Mouse (Mus musculus): Measurements from ENCODE around the gene Commd7.
"Not testable (repeated sequence)": the region's sequence is repeated elsewhere in the genome, so short reads cannot be mapped to it uniquely, and the experiment has no call there.

Gene Commd7

DNA sequence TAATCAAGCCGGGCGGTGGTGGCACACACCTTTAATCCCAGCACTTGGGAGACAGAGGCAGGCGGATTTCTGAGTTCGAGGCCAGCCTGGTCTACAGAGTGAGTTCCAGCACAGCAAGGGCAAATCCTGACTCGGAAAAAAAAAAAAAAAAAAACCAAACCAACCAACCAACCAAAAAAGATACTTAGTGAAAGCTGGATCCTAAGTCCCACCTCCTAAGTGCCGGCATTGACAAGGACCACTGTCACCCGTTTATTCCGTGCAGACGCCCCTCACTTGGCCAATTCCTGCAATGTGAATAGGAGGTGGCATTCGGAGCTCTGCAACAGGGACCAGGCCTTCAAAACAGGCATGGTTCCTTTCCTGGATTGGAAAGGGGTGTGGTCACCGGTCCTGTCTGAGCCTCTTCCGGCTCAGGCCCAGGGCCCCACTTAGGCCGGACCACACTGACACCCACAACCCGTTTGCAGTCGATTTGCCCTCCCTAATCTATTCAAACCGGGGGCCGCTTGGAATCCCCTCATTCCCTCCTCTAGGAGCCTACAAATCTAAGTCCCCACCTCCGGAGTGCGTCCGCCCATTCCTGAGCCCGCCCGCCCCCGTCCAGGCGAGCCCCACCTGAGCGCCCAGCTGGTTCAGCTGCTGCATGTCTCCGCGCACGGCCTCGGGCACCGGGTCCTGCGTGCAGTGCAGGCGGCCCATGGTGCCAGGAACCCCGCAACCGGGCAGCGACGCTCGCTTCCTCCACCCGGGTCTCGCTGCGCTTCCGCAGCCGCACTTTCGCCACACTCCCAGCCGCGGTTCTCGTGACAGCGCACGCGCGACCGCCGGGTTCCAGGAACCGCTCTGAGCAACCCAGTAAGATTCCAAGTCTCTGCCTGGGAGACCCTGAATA lies at the start of gene Commd7:
TSS of gene Commd7 (minus strand) at position 806 of the 895 bp plus-strand sequence.
- peak; percentile 92 to 93 for DNase-seq

DNA sequence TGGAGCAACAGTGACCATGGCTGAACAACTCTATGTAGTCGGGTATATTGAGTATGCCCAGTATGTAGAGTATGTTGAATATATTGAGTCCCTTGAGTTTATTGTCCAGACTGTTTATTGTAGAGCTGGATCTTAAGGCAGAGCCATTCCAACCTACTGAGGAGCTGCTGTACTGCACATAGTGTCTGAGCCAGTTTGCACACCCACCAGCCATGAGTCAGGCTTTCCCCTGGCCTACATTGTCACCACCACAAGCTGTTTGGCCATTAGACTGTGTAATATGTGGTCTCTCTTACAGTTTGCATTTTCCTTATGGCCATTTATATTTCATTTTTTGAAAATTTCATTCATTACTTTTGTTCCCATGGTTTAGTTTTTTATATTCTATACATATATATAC lies 47.4 kb upstream of the Commd7 start:
- no peak for DNase-seq

DNA sequence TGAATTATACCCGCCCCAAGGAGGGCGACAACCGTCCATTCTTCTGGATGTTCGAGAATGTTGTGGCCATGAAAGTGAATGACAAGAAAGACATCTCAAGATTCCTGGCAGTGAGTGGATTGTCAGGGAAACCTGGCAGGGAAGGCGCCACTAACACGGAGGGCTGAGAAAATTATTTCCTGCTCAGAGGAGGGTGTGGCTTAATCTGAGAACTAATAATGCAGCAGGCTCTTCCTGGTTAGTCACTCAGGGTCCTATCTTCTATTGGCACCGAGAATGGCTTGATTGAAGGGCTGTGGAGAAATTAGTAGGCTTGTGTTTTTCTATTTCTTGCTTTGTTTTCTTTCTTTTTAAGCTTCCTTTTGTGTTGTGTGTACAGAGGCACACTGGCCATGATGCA lies 45.0 kb upstream of the Commd7 start:
- DNase-seq = no peak

DNA sequence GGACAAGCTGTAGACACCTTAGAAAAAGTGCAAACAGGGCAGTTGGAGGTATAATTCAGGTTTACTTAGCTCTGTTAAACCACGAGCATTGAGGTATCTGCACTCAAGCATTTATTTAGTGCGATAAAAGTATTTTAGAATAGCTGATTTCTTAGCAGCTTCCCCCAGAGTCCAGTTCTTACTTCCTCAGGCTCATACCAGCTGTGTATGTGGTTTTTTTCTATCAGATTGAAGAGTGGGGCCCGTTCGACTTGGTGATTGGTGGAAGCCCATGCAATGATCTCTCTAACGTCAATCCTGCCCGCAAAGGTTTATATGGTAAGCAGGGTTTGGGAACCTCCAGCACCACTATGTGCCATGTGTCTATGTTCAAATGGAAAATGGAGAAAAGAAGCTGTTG lies 44.4 kb upstream of the Commd7 start:
- no peak for DNase-seq

DNA sequence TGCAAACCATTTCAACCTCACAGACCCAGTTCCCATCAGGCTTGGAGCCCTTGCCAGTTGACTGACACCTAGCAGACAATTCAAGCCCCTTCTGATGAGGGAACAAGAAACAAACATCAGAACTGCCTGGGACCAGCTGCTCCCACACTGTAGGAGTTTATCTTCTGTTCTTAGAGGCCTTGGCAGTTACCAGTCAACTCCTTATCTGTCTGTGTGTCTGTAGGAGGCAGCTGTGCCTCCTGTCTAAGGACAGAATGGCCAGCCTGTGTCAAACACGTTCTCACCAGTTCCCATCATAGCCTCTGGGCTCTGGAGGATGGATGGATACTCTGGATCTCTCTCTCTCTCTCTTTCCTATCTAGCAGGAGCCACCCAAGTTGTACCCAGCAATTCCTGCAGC lies 42.8 kb upstream of the Commd7 start:
- not testable (repeated sequence) for DNase-seq

DNA sequence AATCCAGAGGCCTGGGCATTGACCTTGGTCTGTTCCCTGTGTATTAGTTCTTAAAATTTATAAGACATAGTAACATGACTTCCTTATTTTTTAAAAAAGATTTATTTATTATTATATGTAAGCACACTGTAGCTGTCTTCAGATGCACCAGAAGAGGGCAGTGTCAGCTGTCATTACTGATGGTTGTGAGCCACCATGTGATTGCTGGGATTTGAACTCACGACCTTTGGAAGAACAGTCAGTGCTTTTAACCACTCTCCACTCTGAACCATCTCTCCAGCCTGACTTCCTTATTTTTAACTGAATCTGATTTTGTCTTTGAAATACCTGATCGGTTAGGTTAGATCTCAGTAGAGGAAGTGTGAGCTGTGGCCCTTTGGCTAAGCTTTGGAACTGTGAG lies 40.0 kb upstream of the Commd7 start:
- no peak for DNase-seq

DNA sequence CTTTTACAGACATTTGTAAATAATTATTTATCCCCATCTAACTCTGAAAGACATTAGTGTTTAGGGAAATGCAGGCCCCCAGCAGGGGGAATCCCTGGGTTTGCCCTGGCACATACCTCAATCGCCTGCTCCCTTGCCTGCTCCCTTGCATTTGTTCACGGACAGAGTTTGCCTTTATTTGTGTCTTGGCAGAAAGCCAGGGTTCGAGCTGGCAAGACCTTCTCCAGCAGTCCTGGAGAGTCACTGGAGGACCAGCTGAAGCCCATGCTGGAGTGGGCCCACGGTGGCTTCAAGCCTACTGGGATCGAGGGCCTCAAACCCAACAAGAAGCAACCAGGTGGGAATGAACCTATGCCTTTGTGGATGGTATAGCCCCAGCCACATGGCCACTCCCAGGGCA lies 37.5 kb upstream of the Commd7 start:
- DNase-seq = no peak

DNA sequence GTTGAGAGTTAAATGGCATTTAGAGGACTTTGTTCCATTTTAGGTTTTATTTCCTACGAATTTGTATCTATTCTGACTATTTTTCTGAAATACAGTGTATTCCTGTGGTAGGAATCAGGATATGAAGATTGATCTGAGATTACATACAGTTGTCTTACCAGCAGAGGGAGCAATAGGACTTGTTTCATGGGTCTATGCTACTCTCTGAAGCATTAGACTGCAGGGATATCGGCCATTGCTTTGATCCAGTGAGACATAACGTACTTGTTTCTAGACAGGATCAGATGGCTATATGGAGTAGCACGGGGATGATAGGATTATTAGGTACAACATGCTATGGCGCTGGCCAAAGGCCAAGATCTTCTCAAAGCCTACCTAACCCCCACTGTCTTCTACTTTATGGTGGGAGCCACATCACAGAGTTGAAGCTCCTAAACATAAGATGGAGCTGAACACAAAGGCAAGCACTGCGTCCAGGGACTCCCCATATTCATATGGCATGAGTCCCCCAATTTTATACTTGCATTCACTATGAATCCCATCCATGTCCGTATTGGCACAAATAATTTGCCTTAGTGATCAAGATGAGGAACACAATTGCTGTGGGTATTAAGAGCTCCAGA lies 36.3 kb upstream of the Commd7 start:
- no peak for DNase-seq

DNA sequence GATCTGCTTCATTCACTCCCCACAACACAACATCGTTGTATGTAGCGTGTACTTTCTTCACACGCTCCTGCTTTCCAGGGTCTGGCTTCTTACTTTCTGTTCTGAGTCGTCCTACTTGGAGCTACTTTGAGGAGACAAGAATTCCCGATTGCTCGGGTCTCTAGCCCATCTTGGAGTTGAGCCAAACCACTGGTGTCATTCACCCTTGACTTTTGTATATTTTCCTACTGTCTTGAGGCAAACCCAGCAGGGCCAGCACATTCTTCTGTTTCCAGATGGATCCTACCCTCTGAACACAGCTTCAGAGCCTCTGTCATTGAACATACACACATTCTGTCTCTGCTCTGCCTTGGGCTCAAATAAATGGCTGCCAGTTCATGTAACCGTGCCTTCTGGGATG lies 32.8 kb upstream of the Commd7 start:
- DNase-seq = no peak

DNA sequence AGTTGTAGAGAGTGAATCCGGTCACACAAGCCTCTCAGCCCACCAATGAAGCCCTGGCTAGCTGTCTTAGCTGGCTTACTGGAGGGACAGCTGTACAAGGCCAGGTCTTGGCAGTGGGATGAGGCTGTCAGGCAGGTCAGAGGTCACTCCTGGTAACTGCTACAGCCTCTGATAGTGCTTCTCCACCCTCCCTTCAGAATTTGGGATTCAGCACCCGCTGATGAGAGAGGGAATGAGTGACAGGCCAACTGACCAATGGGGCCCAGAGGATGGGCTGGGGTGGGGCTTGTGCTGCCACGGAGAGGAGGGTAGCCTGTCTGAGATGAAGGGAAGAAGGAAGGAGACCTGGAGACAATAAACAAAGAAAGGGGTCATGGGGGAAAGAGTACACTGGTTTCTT lies 28.0 kb upstream of the Commd7 start:
- DNase-seq = no peak

DNA sequence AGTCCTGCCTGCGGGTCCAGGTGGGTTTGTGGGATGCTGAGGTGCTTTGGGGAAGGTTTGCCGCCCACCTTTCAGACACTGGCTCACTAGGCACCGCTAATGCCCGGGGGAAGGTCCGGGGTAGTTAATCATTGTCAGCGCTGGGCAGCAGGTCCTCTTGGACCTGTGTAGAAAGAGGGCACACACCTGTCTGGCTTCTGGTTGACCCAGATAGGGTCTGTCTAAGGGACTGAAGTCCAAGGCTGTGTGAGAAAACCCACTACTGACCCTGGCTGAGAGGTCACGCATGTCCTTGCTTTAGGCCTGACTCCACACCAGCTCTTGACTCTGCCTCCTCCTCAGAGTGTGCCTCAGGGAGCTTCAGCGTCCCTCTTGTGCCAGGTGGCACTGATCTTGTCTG lies 25.1 kb upstream of the Commd7 start:
- not testable (repeated sequence) for DNase-seq

DNA sequence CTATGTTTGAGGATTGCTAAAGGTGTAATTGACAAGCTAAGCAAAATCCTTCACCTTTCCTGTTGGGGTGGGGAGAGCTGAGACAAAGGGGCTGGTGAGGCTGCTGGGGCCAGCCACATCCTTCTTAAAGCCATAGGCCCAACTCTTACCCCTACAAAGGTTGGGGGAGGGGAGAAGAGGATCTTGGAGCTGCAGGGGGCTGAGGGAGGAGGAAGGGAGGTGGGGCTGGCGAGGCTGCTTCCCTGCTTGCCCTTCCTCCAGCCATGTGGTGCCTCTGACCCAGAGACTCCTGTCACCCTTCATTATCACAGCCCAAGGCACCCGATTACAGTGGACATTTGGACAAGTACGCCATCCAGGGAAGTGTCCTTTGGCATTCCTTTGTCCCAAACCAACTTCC lies 19.1 kb upstream of the Commd7 start:
- no peak for DNase-seq

DNA sequence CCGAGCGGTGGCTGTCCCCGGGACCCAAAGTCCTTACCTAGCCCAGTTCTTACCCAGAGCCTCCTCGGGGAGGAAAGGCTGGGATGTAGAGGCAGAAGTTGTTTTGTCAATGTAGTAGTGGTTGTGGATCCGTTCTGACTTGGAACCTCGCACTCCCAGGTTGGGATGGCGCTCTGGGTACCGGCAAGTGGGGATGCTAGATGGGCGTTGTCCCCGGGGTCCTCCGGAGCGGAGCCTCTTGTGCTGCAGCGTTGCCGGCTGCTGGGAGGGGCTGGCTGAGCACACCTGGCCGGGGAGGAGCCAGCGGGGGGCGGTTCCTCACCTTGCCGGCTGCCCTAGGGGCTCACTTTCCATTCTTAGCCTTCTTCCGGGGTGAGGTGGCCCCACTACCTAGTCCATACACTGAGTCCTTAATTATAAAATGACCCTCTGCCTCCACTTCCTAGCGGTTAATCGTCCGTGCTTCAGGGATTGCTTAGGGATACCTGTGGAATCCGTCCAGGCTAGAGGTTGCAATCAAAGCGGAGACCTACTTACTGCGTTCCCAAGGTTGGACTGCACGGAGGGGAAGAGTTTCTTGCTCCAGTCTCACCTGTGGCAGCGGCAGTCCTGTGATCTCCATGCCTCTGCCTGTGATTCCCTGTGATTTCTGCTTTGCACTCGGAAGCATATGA lies 17.6 kb upstream of the Commd7 start:
- peak; percentile 44 to 56 for DNase-seq

DNA sequence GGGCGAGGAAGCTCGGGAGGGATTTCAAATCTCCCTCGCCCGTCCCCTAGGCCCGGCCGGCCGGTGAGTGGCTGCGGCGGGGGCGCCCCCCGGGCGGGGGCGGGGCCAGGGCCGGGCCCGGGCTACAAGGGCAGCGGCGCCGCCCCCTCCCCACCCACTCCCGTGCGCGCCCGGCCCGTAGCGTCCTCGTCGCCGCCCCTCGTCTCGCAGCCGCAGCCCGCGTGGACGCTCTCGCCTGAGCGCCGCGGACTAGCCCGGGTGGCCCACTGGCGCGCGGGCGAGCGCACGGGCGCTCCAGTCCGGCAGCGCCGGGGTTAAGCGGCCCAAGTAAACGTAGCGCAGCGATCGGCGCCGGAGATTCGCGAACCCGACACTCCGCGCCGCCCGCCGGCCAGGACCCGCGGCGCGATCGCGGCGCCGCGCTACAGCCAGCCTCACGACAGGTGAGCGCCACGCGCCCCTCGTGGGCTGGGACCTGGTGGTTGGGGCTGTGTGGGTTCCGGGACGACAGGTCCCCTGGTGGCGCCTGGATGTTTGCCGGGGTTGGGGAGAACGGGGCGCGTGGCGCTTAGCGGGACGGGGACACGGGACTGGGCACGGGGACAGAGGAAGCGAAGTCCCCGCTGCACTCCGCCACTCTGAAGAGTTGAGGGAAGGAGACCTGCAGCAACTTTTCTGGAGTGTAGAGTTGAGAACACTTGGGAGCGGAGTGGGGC lies 16.9 kb upstream of the Commd7 start, which contains the start of gene Dnmt3b:
TSS of gene Dnmt3b (plus strand) at position 153 of the 716 bp plus-strand sequence.
- DNase-seq = peak; percentile 77 to 85

DNA sequence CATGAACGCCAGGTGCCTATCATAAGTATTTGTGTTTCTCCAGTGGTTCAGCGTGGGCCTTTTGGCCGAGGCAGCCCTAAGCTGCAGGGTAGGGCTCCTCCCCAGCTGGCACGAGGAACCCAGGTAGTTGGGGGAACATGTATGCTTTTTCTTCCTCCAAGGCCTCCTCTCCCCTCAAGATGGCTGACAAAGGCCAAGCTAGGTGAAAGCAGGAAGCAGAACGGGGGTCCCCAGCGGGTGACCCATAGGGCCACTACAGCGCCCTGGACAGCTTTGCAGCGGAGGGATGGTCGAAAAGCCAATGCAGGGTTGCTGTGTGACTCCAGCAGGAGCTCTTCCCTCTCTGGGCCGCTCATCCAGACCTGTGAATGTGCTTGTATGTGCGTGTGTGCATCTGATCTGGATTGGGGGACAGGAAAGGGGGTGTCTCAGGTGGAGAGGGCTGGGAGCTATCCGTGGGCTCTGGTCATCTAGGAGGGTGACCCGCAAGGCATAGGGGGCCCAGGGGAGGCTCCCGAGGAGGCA lies 16.3 kb upstream of the Commd7 start:
- DNase-seq = no peak

DNA sequence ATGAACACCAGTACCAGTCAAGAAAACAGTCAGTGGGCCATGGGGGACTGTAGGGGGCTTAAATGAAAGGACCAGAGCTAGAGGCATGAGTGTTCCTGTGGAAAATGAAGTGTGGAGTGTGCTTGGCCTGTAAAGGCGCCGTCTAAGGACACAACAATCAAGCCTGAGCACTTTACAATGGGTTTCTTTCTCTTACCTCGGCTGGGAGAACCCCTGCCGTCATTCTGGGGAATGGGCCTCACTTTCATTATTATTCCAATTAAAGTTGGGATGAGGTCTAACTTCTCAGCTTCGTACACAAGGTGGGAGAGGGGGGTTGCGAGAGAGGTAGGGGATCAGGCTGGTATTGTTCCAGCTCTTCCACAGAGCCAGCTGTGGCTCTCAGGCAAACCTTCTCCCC lies 10.4 kb upstream of the Commd7 start:
- DNase-seq = no peak

DNA sequence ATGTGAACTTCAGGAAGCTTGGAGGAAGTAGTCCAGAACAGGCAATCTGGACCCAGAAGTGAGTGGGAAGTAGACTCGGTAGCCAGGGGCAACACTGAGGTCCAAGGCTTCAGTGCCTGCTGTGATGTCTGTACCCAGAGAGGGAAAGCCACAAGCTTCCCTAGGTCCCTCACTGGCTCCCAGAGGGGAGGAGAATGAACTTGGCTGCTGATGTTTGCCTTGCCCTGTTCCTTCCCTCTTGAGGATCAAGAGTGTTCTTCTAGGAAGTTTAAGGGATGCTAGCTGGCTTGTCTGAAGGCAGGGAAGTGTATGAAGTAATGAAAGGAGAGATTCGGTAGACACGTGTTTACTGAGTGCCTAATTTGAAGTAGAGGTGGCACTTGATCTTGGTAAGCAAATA lies 9.9 kb upstream of the Commd7 start:
- DNase-seq = no peak

DNA sequence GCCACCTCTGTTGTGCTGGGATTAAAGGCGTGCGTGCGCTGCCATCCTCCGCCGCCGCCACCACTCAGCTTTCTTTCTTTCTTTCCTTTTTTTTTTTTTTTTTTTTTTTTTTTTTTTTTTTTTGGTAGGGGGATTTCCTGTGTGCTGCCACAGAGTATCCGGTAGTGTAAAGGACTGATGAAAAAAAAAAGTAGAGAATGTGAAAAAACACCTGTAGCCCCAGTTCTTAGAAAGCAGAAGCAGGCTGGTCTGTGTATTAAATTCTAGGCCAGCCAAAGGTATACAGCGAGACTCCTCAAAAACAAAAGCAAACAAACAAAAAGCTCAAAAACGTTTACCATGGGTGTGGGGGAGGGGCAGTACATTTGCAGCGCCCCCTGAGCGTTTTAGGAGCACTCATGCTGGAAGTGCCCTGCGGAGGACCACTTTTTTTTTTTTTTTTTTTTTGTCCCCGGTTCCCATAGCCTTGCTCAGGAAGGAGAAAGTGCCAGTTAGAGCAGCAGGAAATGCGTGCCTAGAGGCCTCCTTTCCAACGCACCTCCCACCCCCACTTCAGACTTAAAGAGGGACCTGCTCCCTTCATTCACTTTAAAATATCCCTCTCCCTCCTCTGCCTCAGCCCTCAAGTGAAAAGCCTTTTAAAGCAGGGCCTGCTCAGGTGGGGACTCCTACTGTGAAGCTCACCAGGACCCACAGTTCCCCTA lies 6.5 kb upstream of the Commd7 start:
- no peak for DNase-seq

DNA sequence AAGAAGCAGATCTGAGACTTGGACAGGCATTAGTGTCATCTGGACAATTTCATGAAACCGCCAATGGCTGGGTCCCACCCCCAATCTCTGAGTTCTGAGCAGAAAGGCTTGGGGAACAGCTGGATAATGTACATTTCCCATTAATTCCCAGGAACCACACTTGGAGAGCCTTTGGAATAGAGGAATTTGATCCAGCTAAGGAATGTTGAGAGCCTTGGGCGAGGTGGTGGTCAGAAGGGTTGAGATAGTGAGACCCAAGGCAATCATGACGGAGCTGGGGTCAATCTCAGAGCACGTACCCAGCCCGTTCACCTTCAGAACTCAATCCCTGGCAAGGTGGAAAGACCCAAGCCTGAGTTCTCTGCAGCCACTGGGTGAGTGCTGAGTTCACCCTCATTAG lies 678 bp upstream of the Commd7 start:
- no peak for DNase-seq

DNA sequence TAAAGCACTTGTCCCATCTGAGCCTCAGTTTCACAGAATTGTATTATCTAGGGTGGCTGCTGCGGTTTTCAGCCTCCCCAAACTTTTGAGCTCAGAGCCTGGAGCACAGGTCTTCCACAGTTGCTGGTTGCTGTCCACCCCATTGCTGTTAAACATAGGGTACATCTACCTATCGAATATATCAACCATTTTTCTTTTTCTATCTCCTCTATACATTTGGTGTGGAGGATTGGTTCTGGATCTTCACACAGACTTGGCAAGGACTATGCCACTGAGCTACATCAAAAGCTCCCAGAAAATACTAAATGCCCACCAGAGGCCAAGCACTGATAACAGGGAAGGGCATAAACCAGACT lies 268 bp upstream of the Commd7 start:
- DNase-seq = no peak

DNA sequence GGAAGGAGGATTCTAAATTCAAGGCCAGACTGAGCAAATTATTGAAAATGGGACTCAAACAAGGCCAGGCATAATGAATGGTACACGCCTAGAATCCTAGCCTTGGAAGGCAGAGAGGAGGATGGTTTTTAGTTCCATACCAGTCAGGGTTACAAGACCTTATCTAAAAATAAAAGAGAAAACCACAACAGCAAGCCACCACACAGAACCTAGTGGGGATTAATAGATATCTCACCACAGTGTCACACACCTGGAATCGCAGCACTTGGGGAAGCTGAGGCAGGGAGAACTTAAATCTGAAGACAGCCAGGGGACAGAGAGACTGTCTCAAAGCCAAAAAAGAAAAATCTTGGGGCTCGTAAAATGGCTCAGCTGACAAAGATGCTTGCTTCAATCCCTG lies 1.6 kb downstream of the Commd7 start:
- DNase-seq = no peak

DNA sequence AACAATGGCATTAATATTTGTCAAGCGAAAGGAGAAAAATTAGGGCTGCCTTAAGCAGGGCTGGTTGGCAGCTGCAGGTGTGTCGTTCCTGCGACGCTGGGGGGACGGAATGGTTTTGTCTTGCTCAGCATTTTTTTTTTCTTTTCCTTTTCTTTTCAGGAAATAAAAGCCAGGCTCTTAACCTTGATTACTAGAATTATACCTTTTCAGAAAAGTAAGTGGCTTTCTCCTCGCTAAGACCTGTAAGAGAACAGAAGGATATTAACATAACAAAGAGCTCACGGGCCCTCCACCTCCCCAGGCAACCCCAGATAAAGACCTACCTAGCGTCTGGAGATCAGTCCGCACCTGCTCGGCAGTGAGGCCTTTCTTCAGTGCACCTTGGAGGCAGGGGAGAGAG lies 10.1 kb downstream of the Commd7 start:
- no peak for DNase-seq
